Mouse (Mus musculus) cerebellum, postnatal 10 days (tissue): ENCODE measurements around the gene Slc38a4.

Experiments
- DNase-seq, 2 experiments: peaks; one replicate each; pipeline ENCODE4 v3.0.0; 2021; ENCODE audit warnings: mixed read lengths in 2 of 2

Slc38a4 gene

DNA sequence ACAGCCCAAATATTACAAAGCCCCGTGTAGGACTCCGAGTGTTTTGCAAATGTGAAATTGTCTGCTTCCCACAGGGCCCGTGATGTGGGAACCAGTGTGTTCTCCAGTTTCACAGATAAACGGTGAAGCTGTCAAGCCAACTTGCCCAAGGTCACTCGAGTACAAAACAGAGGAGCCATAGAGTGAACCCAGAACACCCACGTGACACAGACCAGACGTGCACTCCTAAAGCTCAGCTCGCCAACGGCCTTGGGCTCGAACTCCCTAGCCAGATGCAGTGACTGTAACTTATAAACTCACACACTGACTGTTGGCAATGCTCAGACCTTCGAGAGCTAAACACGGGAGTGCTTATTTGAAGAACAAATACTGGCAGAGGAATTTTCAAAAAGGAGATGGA, 5.3 kb downstream of the Slc38a4 start:
- no peak for DNase-seq

DNA sequence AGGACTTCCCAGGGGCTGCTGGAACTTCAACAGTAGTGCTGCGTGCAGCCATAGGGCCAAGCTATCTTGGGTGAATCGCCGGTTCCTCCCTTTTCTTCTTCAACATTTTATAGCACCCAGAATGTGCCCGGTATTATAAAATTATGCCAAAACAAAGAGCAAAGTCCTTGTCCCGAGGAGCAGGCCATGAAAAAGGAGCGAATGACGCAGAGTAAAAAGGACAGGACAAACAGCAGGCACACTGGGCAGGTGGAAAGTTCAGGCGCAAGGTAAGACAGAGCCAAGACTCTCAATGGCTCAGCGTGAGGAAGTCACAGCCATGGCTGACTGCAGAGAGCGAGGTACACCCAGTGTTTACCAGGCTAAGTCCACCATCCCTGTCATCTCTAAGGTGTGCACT, 5.7 kb downstream of the Slc38a4 start:
- DNase-seq, result no peak

- no peak for DNase-seq
These were observed 6.4 kb downstream of the Slc38a4 start for GRCm38 (mm10) chr15:97049281-97049841.

DNA sequence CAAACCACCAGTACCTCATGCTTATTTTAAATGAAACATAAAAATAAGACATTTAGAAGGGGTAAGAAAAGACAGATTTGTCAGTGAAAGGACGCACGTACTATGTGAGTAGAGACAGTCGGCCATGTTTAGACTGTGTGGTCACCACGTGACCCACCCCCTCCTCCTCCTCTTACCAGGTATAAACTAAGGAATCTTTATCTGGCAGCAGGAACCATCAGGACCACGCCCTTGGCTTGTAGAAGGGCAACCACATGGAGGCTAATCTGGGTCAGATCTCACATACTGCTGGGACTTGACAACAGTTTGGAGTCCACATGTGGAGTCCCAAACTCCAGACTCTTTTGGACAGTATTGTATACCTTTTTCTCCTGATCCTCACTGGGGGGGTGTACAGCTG, 7.5 kb downstream of the Slc38a4 start:
- no peak for DNase-seq

DNA sequence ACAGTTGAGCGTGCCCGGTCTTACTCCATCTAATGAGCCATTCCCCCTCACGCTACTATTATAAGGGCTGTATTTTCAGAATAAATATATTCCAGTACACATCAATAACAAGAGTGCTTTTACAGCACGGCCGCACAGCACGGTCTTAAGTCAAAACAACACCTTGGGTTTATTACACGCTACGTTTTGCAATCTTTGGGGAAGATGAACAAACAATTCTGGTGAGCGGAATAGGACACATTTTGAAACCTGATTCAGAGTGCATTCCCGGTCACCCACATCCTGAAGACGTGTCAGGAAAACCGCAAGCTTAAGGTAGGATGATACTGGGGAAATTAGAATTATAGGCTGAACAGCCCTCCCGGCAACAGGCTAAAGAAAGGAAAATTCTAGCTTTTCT, 11.8 kb downstream of the Slc38a4 start:
- no peak for DNase-seq

DNA sequence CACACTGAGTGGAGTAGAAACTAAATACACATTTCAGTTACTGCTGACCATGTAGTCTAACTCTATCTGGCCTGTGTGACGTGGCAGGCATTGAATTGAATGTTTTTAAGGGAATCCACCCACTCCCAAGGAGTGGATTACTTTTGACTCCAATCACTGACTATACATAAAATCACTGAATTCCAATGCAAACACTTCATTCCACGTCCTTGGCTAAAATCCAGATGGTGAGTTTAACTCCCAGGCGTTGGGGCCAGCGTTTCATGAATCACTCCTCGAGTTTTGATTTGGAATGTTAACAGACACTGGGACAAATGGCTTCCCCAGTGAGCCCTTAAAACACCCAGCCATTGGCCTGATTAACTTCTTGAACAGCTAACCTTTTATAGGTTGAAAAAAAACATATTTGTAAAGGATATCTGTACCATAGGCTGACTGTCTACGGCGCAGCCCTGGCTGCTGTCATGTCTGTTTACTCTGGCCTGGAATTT, 13.7 kb downstream of the Slc38a4 start:
- DNase-seq, result no peak

DNA sequence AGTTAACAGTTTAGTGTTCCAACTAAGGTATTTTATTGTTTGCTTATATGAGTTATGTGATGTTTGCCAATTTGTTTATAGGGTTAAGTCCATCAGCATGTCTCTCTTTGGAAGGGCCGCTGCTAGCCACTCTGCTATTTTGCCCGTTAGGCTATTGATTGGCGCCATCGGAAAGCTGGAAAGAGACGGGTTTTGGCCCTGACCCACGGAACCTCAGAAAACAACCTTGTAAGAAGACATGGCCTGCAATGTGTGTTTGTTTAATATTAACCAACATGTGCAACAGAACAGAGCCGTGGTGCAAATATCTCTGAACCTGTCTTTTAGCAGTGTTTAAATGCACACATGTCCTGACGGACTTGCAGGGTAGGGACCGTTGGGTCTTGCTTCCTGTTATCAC, 14.6 kb downstream of the Slc38a4 start:
- no peak for DNase-seq

DNA sequence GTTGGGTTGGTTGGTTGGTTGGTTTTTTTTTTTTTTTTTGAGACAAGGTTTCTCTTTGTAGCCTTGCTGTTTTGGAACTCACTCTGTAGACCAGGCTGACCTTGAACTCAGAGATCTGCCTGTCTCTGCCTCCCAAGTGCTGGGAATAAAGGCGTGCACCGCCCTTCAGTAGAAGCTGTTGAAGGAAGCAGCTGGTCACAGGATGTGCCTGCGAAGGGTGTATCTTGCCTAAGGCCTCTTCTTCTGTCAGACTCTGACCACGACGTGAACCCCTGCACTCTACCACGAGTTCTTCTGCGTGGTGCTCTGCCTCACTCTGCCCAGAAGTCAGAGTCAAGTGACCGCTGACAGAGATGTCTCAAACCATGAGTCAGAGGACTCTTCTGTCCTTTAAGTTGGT, 18.0 kb downstream of the Slc38a4 start:
- DNase-seq, result no peak

- no peak for DNase-seq
These were observed 19.9 kb downstream of the Slc38a4 start for GRCm38 (mm10) chr15:97035892-97036291.

- no peak for DNase-seq
These were observed 22.2 kb downstream of the Slc38a4 start for GRCm38 (mm10) chr15:97033485-97033991.

DNA sequence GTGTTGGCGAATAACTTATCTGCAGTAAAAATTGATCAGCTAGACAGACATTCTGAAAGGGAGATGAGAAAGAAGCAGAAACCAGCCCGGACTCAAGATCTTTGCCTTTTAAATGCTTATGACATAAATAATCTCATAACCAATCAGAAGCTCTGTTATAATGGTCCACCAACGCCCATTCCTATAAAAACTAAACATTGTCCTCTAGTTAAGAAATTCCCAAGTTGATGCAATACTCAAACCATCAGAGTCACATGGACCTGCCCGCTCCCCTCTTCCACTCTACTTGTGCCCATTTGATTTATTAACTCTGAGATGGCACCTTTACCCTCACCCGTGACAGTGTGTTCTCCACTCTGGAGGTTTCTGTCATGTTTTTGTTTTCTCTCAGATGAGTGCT, 23.9 kb downstream of the Slc38a4 start:
- no peak for DNase-seq

DNA sequence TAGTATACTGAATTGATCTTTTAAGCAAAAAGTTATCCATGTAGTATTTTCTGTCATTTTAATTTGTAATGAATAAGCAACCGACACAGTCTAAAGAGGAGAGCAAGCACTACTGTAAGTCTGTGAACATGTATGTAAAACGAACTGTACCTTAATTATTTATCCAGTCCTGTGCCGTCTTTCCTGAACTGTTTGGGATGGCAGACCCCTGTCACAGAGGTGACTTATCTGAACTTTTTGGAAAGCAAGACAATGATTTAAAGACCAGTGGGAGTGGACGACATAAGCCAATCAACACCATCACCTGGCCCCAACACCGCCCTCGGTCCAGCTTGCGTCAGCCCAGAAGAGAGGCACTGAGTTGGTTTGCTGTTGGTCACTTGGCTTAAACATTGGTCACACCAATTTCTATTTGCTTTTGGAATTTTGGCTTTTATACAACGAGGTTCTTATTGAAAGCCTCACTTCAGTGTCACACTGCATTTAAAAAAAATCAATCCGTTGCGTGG, 24.7 kb downstream of the Slc38a4 start:
- DNase-seq, result no peak

GRCm38 (mm10) chr15:97030136-97030535, 25.6 kb downstream of the Slc38a4 start:
- no peak for DNase-seq

- DNase-seq, result no peak
These were observed 26.5 kb downstream of the Slc38a4 start for GRCm38 (mm10) chr15:97029064-97029791.

DNA sequence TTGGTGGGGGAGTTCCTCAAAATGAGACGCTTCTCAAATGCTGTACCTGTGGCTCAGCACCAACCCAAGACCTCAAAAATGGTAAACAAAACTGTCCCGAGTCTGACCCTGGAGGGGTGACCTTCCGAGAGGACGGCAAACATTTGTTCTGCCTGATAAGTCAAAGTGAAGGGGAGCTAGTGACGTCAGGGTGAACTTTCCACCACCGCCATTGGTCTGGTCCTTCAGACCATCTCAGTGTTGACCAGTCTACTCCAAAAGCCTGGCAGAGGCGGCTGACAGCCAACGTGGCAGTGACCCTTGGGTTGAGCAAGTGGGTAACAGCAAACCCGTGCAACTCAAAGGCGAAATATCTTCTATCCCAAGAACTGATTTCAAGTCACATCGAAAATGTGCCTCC, 27.1 kb downstream of the Slc38a4 start:
- no peak for DNase-seq

DNA sequence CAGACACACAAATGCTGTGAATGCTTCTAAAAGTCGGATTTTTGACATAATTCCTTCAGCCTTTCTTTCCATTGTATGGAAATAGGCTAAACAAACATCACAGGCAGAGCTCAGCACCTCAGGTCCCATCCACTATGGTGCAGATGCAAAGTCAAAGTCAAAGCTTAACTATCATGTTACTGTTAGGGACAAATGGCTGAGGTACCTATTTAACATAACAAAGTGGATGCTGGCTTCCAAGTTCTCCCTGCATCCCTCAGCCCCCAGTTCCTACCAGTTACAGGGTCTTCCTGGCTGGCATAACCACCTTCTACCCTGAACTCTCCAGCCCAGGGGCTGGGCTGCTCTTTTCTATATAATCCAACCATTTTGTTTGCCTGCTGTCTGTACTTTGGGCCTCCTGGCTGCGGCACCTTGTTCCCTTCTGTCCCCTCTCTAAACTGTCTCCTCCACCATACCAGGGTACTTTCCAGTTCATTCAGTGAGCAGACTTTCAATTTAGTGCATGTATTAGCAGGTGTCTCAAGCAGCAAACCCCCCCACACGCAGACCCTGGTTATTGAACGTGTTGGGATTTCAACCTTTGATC, 27.6 kb downstream of the Slc38a4 start:
- DNase-seq, result no peak

DNA sequence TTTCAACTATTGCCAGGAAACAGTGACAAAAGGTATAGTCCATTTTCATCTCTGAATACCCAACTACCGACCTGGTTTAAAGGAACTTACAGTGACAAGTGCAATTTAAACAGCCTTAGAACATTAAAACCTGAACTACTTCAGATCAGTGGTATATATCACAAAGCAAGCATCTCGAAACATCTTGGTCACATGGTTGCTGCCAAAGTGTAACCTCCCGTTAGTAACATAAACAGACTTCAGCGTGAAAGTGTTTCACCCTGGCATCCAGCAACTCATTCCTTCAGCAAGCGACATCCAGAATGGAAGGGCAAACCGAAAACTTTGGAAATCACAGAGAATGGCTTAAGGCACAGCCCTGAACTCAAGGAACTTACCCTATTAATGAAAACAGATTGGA, 29.1 kb downstream of the Slc38a4 start:
- no peak for DNase-seq

- DNase-seq, result no peak
These were observed 33.0 kb downstream of the Slc38a4 start for GRCm38 (mm10) chr15:97022764-97023163.

DNA sequence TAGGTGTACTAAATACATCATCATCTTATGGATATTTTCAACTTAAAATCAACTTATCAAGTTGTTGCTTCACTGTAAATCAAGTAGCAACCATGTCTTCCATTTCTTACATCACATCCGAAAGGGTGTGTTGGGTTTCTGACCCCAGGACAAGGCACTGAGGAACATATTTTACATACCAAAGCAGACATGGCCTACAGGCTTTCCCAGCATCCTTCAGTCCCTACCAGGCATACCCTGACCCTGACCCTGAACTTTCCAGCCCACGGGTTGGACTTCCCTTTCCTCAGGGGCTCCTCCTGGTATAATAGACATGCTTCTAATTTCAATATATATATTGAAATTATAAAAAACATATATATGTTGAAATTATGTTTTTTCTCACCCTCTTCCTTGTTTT, 33.5 kb downstream of the Slc38a4 start:
- DNase-seq, result no peak

DNA sequence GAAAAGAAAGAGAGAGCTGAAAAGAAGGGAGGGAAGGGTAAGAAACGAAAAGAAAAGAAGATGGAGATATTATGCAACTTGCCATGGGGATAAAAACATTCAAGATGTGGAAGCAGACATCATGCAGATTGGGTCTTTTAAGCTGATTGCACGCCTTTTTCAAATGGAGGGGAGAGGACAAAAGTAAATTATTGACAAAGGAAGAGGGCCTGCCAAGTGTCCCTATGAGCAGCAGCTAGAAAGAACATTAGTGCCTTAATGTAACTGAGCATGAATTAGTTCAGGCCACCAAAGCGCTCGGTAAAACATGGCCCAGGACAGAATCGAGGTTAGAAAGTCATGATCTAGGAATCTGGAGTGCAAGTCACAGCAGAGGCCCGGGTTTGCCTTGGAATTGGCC, 35.5 kb downstream of the Slc38a4 start:
- no peak for DNase-seq

GRCm38 (mm10) chr15:97019323-97019722, 36.4 kb downstream of the Slc38a4 start:
- no peak for DNase-seq

DNA sequence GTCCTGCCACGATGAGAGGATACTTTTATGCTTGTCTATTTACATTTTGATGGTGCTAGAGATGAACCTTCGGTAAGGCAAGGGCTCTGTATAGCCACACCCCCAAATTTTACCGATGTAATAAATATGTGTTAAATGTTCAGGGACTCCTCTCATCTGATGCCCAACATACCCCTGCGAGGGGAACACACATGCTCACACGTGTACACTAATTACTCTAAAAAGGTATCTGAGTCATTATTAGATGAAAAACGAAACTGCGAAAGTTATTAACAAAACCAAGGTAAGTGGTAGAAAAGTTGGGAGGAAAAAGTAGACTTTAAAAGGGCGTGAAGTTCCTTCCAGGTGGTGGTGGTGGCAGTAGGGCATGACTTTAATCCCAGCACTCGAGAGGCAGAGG, 38.6 kb downstream of the Slc38a4 start:
- no peak for DNase-seq

DNA sequence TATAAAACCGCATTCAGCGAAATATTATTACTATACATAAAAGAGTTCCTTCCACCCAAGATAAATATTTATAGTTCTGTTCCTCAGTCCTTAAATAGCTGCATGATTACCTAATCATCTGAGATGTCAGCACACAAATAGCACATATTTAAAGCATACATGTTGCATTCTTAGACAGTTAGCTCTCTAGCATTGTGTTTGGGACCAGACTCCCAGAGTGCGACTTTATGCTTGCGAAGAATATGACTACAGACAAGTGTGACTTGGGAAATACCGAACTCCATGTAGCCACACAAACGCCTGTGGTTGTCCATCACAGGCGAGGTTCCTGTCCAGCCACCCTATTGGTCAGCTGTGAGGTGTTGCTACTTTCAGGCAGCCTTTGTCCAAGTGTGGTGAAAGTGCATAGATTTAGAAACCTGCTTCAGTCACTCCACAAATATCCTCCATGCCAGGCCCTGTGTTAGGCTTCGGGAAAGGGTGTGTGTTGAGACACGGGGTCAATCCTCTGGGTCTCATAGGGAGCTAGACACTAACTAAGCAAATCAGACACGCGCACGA, 40.6 kb downstream of the Slc38a4 start:
- no peak for DNase-seq
